Mouse (Mus musculus) liver, postnatal 0 days (tissue): ENCODE measurements at regions not wholly inside any gene's neighbourhood (a gene's known extent, or its start where the extent isn't known, plus 50 kb on each side); places are given as distances from the start of the nearest gene placed in this dataset.

Experiments
- ATAC-seq: fragments of 200-750 bp; cut with Nextera tagmentation; 2 replicates; pipeline ENCODE4 v1.8.0; 2017; ENCODE audit warnings: mild to moderate bottlenecking, moderate library complexity
- DNase-seq: peaks from one replicate; pipeline ENCODE4 v3.0.0-alpha.2; 2016
- H3K27ac ChIP-seq: fragments of 300-500 bp; sonication (generic); 2 replicates; pipeline ENCODE4 v1.5.1; 2014; ENCODE audit warnings: antibody characterized with exemption, moderate library complexity, mild to moderate bottlenecking, low read depth
- H3K27me3 ChIP-seq: fragments of 300-500 bp; sonication (generic); 2 replicates; pipeline ENCODE4 v1.6.1; 2014; ENCODE audit warnings: low read length, control low read depth, mixed read lengths; ENCODE audit not compliant: insufficient read depth
- H3K36me3 ChIP-seq: fragments of 300-500 bp; sonication (generic); replicated peaks from 2 replicates; pipeline ENCODE4 v1.6.1; 2014; ENCODE audit warnings: mild to moderate bottlenecking, control low read depth, low read length, moderate library complexity, mixed read lengths; ENCODE audit not compliant: insufficient read depth
- H3K4me1 ChIP-seq: fragments of 300-500 bp; sonication (generic); 2 replicates; pipeline ENCODE4 v1.6.1; 2014; ENCODE audit warnings: antibody characterized with exemption, mild to moderate bottlenecking, control low read depth; ENCODE audit not compliant: insufficient read depth
- H3K4me2 ChIP-seq: fragments of 300-500 bp; sonication (generic); 2 replicates; pipeline ENCODE4 v1.6.1; 2014; ENCODE audit warnings: low read depth, mild to moderate bottlenecking, low read length, moderate library complexity, mixed read lengths
- H3K4me3 ChIP-seq: fragments of 300-500 bp; sonication (generic); 2 replicates; pipeline ENCODE4 v1.5.1; 2014; ENCODE audit warnings: low read depth, low read length
- H3K9ac ChIP-seq: fragments of 300-500 bp; sonication (generic); replicated peaks from 2 replicates; pipeline ENCODE4 v1.6.1; 2014; ENCODE audit warnings: mild to moderate bottlenecking, moderate library complexity
- H3K9me3 ChIP-seq: fragments of 300-500 bp; sonication (generic); 2 replicates; pipeline ENCODE4 v1.6.1; 2016; ENCODE audit warnings: mild to moderate bottlenecking, control low read depth, low read length, mixed read lengths
- CTCF ChIP-seq: sonication (generic); IDR thresholded peaks from 2 replicates; pipeline ENCODE4 v1.5.1; 2016; ENCODE audit warnings: antibody characterized with exemption, low read depth
- EP300 ChIP-seq: IDR thresholded peaks from 2 replicates; pipeline ENCODE4 v1.6.1; 2016; ENCODE audit warnings: antibody characterized with exemption, low read depth, mild to moderate bottlenecking
- WGBS: fragments of 180-500 bp; shearing (Covaris S2); extraction: QIAGEN DNeasy Blood & Tissue Kit; methylation state at CpG from one replicate; pipeline ENCODE4 v1.1.7; 2014; ENCODE audit not compliant: insufficient replicate concordance; 5-methylcytosine and 5-hydroxymethylcytosine counted together

DNA sequence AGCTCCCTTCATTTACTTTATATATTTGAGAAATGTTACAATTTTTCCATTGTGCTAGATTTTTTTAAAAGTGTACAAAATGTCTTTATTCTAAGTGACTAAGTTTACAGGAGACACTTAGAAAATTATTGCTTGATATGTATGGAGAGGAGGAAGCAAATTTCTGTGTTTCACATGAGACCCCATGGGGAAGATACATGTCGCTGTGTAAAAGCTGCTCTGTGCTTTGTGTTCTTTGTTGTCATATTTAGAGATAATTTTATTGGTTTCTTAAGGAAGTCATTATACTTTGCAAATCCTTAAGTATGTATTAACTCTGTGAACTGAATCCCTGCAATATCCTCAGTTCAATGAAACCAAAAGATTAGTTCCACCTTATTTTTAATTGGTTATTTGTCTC, 406.0 kb upstream of the 1700003H04Rik start:
- H3K27me3 ChIP-seq = no peaks in the 10 kb centered on the region
- H3K27ac ChIP-seq = no peak overlapping the region
- H3K4me2 ChIP-seq = no peak overlapping the region
- H3K9ac ChIP-seq = no peak overlapping the region
- DNase-seq = no peak
- no peaks in the 10 kb centered on the region for H3K36me3 ChIP-seq
- WGBS = 81% methylated on average over 1 of the region's 1 CpGs
- ATAC-seq = no peak
- TF ChIP-seq CTCF (no peak), EP300 (no peak)
- H3K4me3 ChIP-seq = no peak overlapping the region
- H3K4me1 ChIP-seq = no peaks in the 10 kb centered on the region
- H3K9me3 ChIP-seq = no peaks in the 10 kb centered on the region

DNA sequence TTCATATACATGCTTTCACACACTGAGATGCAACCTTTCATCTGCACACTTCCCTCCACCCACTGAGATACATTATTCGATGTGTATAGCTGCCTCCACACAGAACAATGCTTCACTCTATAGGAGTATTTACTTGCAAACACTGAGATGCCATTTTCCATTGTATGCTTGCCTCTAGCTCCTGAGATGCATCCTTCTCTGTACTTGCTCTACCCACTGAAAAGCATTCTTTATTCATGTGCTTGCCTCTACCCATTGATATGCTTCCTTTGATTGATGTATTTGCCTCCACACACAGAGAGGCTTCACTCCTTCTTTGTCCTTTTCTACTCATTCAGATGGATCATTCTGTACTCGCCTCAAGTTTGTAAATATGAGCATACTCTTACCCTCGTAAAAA, 405.6 kb upstream of the 1700003H04Rik start:
- 68% methylated on average over 3 of the region's 3 CpGs for WGBS
- TF ChIP-seq CTCF = no peak
- Histone ChIP-seq H3K4me3 (no peak overlapping the region), H3K27me3 (no peaks in the 10 kb centered on the region), H3K36me3 (no peaks in the 10 kb centered on the region), H3K27ac (no peak overlapping the region), H3K9me3 (no peaks in the 10 kb centered on the region), H3K9ac (no peak overlapping the region), H3K4me2 (no peak overlapping the region), H3K4me1 (no peaks in the 10 kb centered on the region)
- ATAC-seq = no peak
- DNase-seq = no peak

GRCm38 (mm10) chr3:124985428-124985827, 404.5 kb upstream of the 1700003H04Rik start:
- H3K4me3 ChIP-seq = no peak overlapping the region
- no peak overlapping the region for H3K9ac ChIP-seq
- no peak overlapping the region for H3K27ac ChIP-seq
- H3K36me3 ChIP-seq = no peaks in the 10 kb centered on the region
- 75% methylated on average over 5 of the region's 5 CpGs for WGBS
- no peak for TF ChIP-seq CTCF
- no peak for TF ChIP-seq EP300
- H3K9me3 ChIP-seq = no peaks in the 10 kb centered on the region
- H3K27me3 ChIP-seq = no peaks in the 10 kb centered on the region
- DNase-seq (no peak), ATAC-seq (no peak)
- H3K4me1 ChIP-seq = no peaks in the 10 kb centered on the region
- no peak overlapping the region for H3K4me2 ChIP-seq

GRCm38 (mm10) chr3:124935147-124935849, 354.4 kb upstream of the 1700003H04Rik start:
- Histone ChIP-seq H3K4me1 (no peaks in the 10 kb centered on the region), H3K27ac (no peak overlapping the region), H3K9ac (no peak overlapping the region), H3K4me2 (no peak overlapping the region), H3K9me3 (no peaks in the 10 kb centered on the region), H3K4me3 (no peak overlapping the region), H3K27me3 (no peaks in the 10 kb centered on the region), H3K36me3 (no peaks in the 10 kb centered on the region)
- no peak for DNase-seq
- 57% methylated on average over 2 of the region's 2 CpGs for WGBS
- ATAC-seq = peak; percentile 62
- TF ChIP-seq CTCF = no peak
- no peak for TF ChIP-seq EP300

- no peaks in the 10 kb centered on the region for H3K9me3 ChIP-seq
- no peak overlapping the region for H3K27ac ChIP-seq
- H3K9ac ChIP-seq = no peak overlapping the region
- no peaks in the 10 kb centered on the region for H3K4me1 ChIP-seq
- ATAC-seq = no peak
- H3K36me3 ChIP-seq = no peaks in the 10 kb centered on the region
- H3K27me3 ChIP-seq = no peaks in the 10 kb centered on the region
- H3K4me3 ChIP-seq = no peak overlapping the region
- no peak for DNase-seq
- 74% methylated on average over 1 of the region's 1 CpGs for WGBS
- TF ChIP-seq EP300 (no peak), CTCF (no peak)
- no peak overlapping the region for H3K4me2 ChIP-seq
Observed at GRCm38 (mm10) chr3:124932655-124933054, 351.8 kb upstream of the 1700003H04Rik start.

GRCm38 (mm10) chr3:124930773-124931607, 350.1 kb upstream of the 1700003H04Rik start:
- 58% methylated on average over 15 of the region's 15 CpGs for WGBS

More at GRCm38 (mm10) chr3:124930773-124931607, 350.1 kb upstream of the 1700003H04Rik start:
- Histone ChIP-seq H3K9ac (no peak overlapping the region), H3K27me3 (no peaks in the 10 kb centered on the region), H3K4me3 (no peak overlapping the region), H3K9me3 (no peaks in the 10 kb centered on the region), H3K36me3 (no peaks in the 10 kb centered on the region), H3K4me1 (no peaks in the 10 kb centered on the region), H3K27ac (no peak overlapping the region), H3K4me2 (no peak overlapping the region)
- no peak for ATAC-seq
- TF ChIP-seq EP300 = no peak
- no peak for TF ChIP-seq CTCF
- DNase-seq = no peak
